Mouse (Mus musculus): ENCODE data around the gene Cfap97. TPM values are rescaled to one million over a fixed set of nuclear protein-coding genes. Genes with fewer than 3 reads are reported as not detected.
"Not testable (repeated sequence)": the region's sequence is repeated elsewhere in the genome, so short reads cannot be mapped to it uniquely, and the experiment has no call there.

Cfap97 gene
- polyA plus RNA-seq (2014; fragmentation: Nextera tagmentation; extraction: Ambion mirVana), result 26.2 and 30.6 TPM in 2 replicates

GRCm38 (mm10) chr8:46151202-46152062 is at the start of gene Cfap97:
Cfap97 (plus strand) TSS chr8:46151771.
- ATAC-seq (ENCODE audit: low FRiP score, low TSS enrichment) (peak; percentile 83), DNase-seq (peak; percentile 76)
- H3K9ac ChIP-seq (replicated peaks; ENCODE audit: low read length), result peak within 1 kb of the TSS; percentile 81
- no peaks in the 10 kb centered on the region for H3K36me3 ChIP-seq (ENCODE audit: control insufficient read depth, insufficient read depth, low read length)
- H3K9me3 ChIP-seq (ENCODE audit: control insufficient read depth, low read length), result no peaks in the 10 kb centered on the region
- peaks cover 10% of the 10 kb centered on the region; the same call in 1 of the 2 replicates for H3K27me3 ChIP-seq (ENCODE audit: control insufficient read depth, insufficient read depth, low read length)
- peak within 1 kb of the TSS; percentile 85 for H3K4me2 ChIP-seq (ENCODE audit: low read length)
- peaks cover 11% of the 10 kb centered on the region for H3K4me1 ChIP-seq (ENCODE audit: control insufficient read depth, insufficient read depth, low read length)
- peak within 1 kb of the TSS; percentile 78 for H3K27ac ChIP-seq (replicated peaks; ENCODE audit: low read depth, low read length)
- H3K4me3 ChIP-seq (replicated peaks; ENCODE audit: low read depth, low read length), result peak within 1 kb of the TSS; percentile 82
- WGBS, result 1% methylated on average over 75 of the region's 75 CpGs

DNA sequence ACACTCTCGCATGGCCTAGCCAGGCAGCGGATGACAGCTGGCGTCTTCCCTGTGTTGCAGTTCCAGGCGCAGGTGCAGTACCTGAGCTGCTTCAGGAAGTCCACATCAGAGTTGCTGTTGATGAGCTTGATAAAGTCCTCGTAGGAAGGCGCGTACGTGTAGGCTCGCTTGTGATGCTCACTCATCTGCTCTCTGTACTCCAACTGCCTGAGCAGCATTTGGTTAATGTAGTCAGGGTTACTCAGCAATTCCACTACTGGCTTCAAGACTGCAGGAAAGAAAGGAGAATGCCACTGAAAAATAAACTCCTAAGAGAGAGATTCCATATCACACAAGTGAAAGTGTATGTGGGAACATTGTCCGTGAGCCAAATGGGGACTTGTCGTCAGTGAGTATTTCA is 48.1 kb upstream of the Cfap97 start:
- Histone ChIP-seq H3K9ac (replicated peaks; ENCODE audit: low read length) (no peak overlapping the region), H3K27ac (replicated peaks; ENCODE audit: low read depth, low read length) (no peak overlapping the region), H3K4me2 (ENCODE audit: low read length) (no peak overlapping the region), H3K4me3 (replicated peaks; ENCODE audit: low read depth, low read length) (no peak overlapping the region), H3K27me3 (ENCODE audit: control insufficient read depth, insufficient read depth, low read length) (no peaks in the 10 kb centered on the region), H3K4me1 (ENCODE audit: control insufficient read depth, insufficient read depth, low read length) (no peaks in the 10 kb centered on the region), H3K36me3 (ENCODE audit: control insufficient read depth, insufficient read depth, low read length) (0 out of 2 replicates have a peak, but pooled peaks cover 10% of the 10 kb centered on the region), H3K9me3 (ENCODE audit: control insufficient read depth, low read length) (0 out of 2 replicates have a peak, but pooled peaks cover 3% of the 10 kb centered on the region)
- WGBS, result 96% methylated on average over 11 of the region's 11 CpGs
- DNase-seq (no peak), ATAC-seq (ENCODE audit: low FRiP score, low TSS enrichment) (no peak)

DNA sequence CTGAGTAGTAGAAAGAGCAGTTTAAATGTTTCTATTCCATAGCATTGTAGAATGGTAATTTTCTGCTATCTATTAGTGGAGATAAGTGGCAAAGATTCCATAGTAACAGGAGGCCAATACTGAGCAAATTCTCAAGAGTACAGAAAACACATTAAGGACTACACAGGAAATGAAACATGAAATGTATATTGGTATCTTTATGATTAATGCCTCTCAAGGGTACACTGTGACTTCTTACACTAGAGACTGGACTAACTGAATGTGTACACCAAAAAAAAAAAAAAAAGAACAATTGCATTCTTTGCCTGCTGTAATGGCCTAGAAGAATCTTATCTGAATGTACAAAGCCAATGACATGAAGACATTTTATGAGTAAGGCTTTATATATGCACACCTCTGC is 43.9 kb upstream of the Cfap97 start:
- no peak overlapping the region for H3K9ac ChIP-seq (replicated peaks; ENCODE audit: low read length)
- H3K9me3 ChIP-seq (ENCODE audit: control insufficient read depth, low read length), result no peaks in the 10 kb centered on the region
- ATAC-seq (ENCODE audit: low FRiP score, low TSS enrichment), result no peak
- DNase-seq, result no peak
- no peak overlapping the region for H3K4me2 ChIP-seq (ENCODE audit: low read length)
- no peaks in the 10 kb centered on the region for H3K4me1 ChIP-seq (ENCODE audit: control insufficient read depth, insufficient read depth, low read length)
- H3K36me3 ChIP-seq (ENCODE audit: control insufficient read depth, insufficient read depth, low read length), result no peaks in the 10 kb centered on the region
- H3K27ac ChIP-seq (replicated peaks; ENCODE audit: low read depth, low read length), result no peak overlapping the region
- no peaks in the 10 kb centered on the region for H3K27me3 ChIP-seq (ENCODE audit: control insufficient read depth, insufficient read depth, low read length)
- no peak overlapping the region for H3K4me3 ChIP-seq (replicated peaks; ENCODE audit: low read depth, low read length)

- H3K9me3 ChIP-seq (ENCODE audit: control insufficient read depth, low read length); H3K9ac ChIP-seq (replicated peaks; ENCODE audit: low read length); ATAC-seq (ENCODE audit: low FRiP score, low TSS enrichment); DNase-seq; H3K36me3 ChIP-seq (ENCODE audit: control insufficient read depth, insufficient read depth, low read length); H3K4me1 ChIP-seq (ENCODE audit: control insufficient read depth, insufficient read depth, low read length); H3K4me3 ChIP-seq (replicated peaks; ENCODE audit: low read depth, low read length); H3K4me2 ChIP-seq (ENCODE audit: low read length); H3K27me3 ChIP-seq (ENCODE audit: control insufficient read depth, insufficient read depth, low read length); H3K27ac ChIP-seq (replicated peaks; ENCODE audit: low read depth, low read length): not testable (repeated sequence)
Measured at GRCm38 (mm10) chr8:46113421-46114170, 38.0 kb upstream of the Cfap97 start.

DNA sequence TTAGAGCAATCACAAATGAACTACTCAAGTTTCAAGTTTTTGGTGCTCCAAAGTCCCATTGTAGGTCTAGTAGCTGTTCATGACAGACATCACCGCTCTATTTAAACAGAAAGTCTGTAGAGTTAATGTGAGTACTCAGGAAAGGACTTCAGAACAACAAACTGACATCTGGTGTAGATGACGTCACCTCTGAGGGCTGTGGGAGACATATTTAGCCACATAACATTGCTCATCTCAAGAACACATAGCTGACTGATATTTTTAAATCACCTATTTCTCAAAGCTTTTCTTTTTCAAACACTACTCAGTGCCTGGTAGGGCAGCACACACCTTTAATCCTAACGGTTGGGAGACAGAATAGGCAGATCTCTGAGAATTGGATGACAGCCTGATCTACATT is 34.4 kb upstream of the Cfap97 start:
- Histone ChIP-seq H3K9ac (replicated peaks; ENCODE audit: low read length) (no peak overlapping the region), H3K27me3 (ENCODE audit: control insufficient read depth, insufficient read depth, low read length) (no peaks in the 10 kb centered on the region), H3K36me3 (ENCODE audit: control insufficient read depth, insufficient read depth, low read length) (no peaks in the 10 kb centered on the region), H3K9me3 (ENCODE audit: control insufficient read depth, low read length) (no peaks in the 10 kb centered on the region), H3K4me3 (replicated peaks; ENCODE audit: low read depth, low read length) (no peak overlapping the region), H3K4me1 (ENCODE audit: control insufficient read depth, insufficient read depth, low read length) (no peaks in the 10 kb centered on the region), H3K27ac (replicated peaks; ENCODE audit: low read depth, low read length) (no peak overlapping the region), H3K4me2 (ENCODE audit: low read length) (no peak overlapping the region)
- ATAC-seq (ENCODE audit: low FRiP score, low TSS enrichment) (no peak), DNase-seq (no peak)
- 92% methylated on average over 3 of the region's 3 CpGs for WGBS

DNA sequence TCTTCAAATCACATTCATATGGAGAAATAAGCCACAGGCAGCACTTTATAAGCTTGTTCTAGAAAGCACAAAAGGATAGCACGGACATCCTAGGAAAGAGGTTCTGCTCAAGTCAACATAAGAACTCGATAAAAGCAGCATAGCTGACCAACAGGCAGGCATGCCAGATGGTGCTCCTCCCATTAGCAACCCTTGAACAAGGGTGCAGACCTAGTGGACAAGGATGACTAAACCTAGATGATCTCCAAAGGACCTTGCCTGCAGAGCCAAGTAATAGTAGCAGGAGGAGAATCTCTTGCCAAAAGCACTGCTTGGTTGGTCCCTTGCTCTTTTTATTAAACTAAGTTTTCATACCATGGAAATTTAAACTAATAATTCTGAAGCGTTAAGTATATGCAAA is 32.4 kb upstream of the Cfap97 start:
- H3K4me3 ChIP-seq (replicated peaks; ENCODE audit: low read depth, low read length), result no peak overlapping the region
- no peak overlapping the region for H3K27ac ChIP-seq (replicated peaks; ENCODE audit: low read depth, low read length)
- H3K36me3 ChIP-seq (ENCODE audit: control insufficient read depth, insufficient read depth, low read length), result no peaks in the 10 kb centered on the region
- H3K9ac ChIP-seq (replicated peaks; ENCODE audit: low read length), result no peak overlapping the region
- no peaks in the 10 kb centered on the region for H3K27me3 ChIP-seq (ENCODE audit: control insufficient read depth, insufficient read depth, low read length)
- no peak overlapping the region for H3K4me2 ChIP-seq (ENCODE audit: low read length)
- ATAC-seq (ENCODE audit: low FRiP score, low TSS enrichment) (no peak), DNase-seq (no peak)
- H3K4me1 ChIP-seq (ENCODE audit: control insufficient read depth, insufficient read depth, low read length), result no peaks in the 10 kb centered on the region
- WGBS, result 95% methylated on average over 3 of the region's 3 CpGs
- H3K9me3 ChIP-seq (ENCODE audit: control insufficient read depth, low read length), result no peaks in the 10 kb centered on the region

GRCm38 (mm10) chr8:46122498-46122897 is 29.1 kb upstream of the Cfap97 start:
- 97% methylated on average over 2 of the region's 2 CpGs for WGBS
- Histone ChIP-seq H3K36me3 (ENCODE audit: control insufficient read depth, insufficient read depth, low read length) (no peaks in the 10 kb centered on the region), H3K9ac (replicated peaks; ENCODE audit: low read length) (no peak overlapping the region), H3K27ac (replicated peaks; ENCODE audit: low read depth, low read length) (no peak overlapping the region), H3K9me3 (ENCODE audit: control insufficient read depth, low read length) (no peaks in the 10 kb centered on the region), H3K4me2 (ENCODE audit: low read length) (no peak overlapping the region), H3K4me3 (replicated peaks; ENCODE audit: low read depth, low read length) (no peak overlapping the region), H3K27me3 (ENCODE audit: control insufficient read depth, insufficient read depth, low read length) (no peaks in the 10 kb centered on the region), H3K4me1 (ENCODE audit: control insufficient read depth, insufficient read depth, low read length) (no peaks in the 10 kb centered on the region)
- no peak for ATAC-seq (ENCODE audit: low FRiP score, low TSS enrichment)
- no peak for DNase-seq

DNA sequence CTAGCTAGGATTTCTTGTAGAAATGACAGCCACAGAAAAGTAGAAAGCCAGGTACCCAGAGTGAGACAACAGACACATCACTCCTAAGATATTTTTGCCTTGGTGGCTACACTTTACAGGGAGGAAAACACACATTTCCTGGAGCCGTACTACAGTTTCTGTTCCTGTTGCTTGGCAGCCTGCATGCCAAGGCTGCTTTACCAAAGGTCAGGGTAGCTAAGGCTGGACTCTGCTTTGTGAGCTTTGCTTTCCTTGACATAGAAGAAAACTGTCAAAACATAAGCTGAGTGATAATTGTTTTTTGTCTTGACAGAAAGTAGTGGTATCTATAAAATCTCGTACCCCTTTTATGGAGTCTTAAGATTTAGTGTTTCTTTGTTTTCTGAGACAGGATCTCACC is 21.1 kb upstream of the Cfap97 start:
- Histone ChIP-seq H3K9me3 (ENCODE audit: control insufficient read depth, low read length) (no peaks in the 10 kb centered on the region), H3K27me3 (ENCODE audit: control insufficient read depth, insufficient read depth, low read length) (no peaks in the 10 kb centered on the region), H3K4me1 (ENCODE audit: control insufficient read depth, insufficient read depth, low read length) (no peaks in the 10 kb centered on the region), H3K9ac (replicated peaks; ENCODE audit: low read length) (no peak overlapping the region), H3K4me3 (replicated peaks; ENCODE audit: low read depth, low read length) (no peak overlapping the region), H3K36me3 (ENCODE audit: control insufficient read depth, insufficient read depth, low read length) (no peaks in the 10 kb centered on the region), H3K4me2 (ENCODE audit: low read length) (no peak overlapping the region), H3K27ac (replicated peaks; ENCODE audit: low read depth, low read length) (no peak overlapping the region)
- no peak for DNase-seq
- WGBS, result 85% methylated on average over 2 of the region's 2 CpGs
- no peak for ATAC-seq (ENCODE audit: low FRiP score, low TSS enrichment)

All from midbrain, embryonic 14.5 days (tissue).